Mouse (Mus musculus): ENCODE data around the gene Pgr15l. TPM values are rescaled to one million over a fixed set of nuclear protein-coding genes. Genes with fewer than 3 reads are reported as not detected.

The Pgr15l gene
- not detected in 2 replicates for polyA plus RNA-seq (2015; fragmentation: Nextera tagmentation; extraction: Ambion mirVana)

DNA sequence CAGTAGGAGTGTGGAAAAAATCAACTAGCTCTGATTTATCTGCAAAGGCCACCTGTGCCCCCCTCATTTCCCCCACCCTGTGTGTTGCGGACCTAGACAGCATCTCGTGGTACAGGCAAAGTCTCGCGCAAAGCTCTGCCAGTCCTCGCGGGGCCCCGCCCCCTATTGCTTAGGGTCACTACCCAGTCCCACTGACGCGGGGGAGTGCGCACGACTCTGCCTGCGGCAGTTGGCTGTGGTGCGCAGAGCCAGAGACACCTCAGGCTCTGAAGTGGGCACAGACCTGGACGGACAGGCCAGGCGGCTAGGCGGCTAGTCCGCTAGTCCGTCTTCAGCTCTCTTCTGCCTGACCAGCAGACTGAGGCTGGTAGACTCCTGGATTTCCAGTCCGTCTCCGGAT is at the start of gene Pgr15l:
Gene Pgr15l, plus strand, starts transcription at position 228 of the 400 bp plus-strand sequence.
- Histone ChIP-seq H3K4me2 (peak within 1 kb of the TSS; percentile 33), H3K27ac (no peak within 1 kb of the TSS), H3K36me3 (ENCODE audit: poor library complexity, severe bottlenecking) (no peaks in the 10 kb centered on the region), H3K27me3 (peaks cover 12% of the 10 kb centered on the region; the same call in 1 of the 2 replicates), H3K9me3 (replicated peaks) (no peaks in the 10 kb centered on the region), H3K9ac (no peak within 1 kb of the TSS), H3K4me1 (no peaks in the 10 kb centered on the region), H3K4me3 (peak within 1 kb of the TSS; percentile 14; the same call in 1 of the 2 replicates)
- WGBS = 11% methylated on average over 19 of the region's 20 CpGs
- no peak; the same call in 1 of the 2 replicates for ATAC-seq

DNA sequence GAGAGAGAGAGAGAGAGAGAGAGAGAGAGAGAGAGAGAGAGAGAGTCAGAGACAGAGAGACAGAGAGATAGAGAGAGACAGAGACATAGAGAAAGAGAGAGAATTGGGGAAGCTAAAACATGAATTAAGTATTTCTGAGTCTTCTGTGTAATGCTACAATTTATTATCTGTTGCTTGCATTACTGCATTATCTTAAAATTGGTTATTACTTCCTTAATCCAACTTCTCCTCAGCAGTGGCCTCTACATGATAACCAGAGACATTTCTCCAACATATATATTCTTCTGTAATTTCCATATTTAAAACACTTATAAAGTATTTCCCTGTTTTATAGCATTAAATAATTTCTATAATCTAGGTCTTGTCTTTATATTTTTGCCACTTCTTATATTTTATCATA is 44.9 kb upstream of the Pgr15l start:
- no peak overlapping the region for H3K9ac ChIP-seq
- H3K36me3 ChIP-seq (ENCODE audit: poor library complexity, severe bottlenecking) = no peaks in the 10 kb centered on the region
- H3K9me3 ChIP-seq (replicated peaks) = no peaks in the 10 kb centered on the region
- H3K4me1 ChIP-seq = no peaks in the 10 kb centered on the region
- no peak for ATAC-seq
- no peak overlapping the region for H3K27ac ChIP-seq
- no peak overlapping the region for H3K4me2 ChIP-seq
- no peak overlapping the region for H3K4me3 ChIP-seq
- no peaks in the 10 kb centered on the region for H3K27me3 ChIP-seq

DNA sequence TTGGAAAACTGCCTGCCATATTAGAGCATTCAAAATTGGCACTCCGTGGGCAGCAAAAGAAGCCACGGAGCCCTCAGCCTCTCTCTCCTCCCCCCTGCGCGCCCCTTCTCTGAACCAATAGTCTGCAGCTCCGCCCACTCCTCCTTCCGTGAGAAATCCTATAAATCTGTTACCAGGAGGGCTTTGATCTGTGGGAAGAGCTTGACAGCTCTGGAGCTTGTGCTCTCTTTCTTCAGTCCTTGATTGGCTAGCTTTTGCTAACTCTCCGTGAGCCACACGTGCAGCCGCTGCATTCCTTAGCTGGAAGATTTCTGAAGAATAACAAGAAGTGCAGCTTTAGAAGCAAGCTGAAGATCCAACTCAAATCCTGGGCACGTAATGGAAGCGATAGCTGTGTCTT is 2.6 kb upstream of the Pgr15l start:
- H3K27me3 ChIP-seq = peaks cover 12% of the 10 kb centered on the region; the same call in 1 of the 2 replicates
- no peak overlapping the region for H3K4me3 ChIP-seq
- ATAC-seq = peak; percentile 97
- H3K36me3 ChIP-seq (ENCODE audit: poor library complexity, severe bottlenecking) = no peaks in the 10 kb centered on the region
- 5% methylated on average over 11 of the region's 11 CpGs for WGBS
- H3K4me1 ChIP-seq = no peaks in the 10 kb centered on the region
- no peak overlapping the region for H3K27ac ChIP-seq
- H3K9me3 ChIP-seq (replicated peaks) = no peaks in the 10 kb centered on the region
- H3K4me2 ChIP-seq = peak overlapping the region; percentile 25; the same call in 1 of the 2 replicates
- H3K9ac ChIP-seq = no peak overlapping the region

Measured in forebrain, embryonic 13.5 days (tissue).